Comparison of ENCODE assay signal across 9 mouse cellular contexts in the genomic region with DNA sequence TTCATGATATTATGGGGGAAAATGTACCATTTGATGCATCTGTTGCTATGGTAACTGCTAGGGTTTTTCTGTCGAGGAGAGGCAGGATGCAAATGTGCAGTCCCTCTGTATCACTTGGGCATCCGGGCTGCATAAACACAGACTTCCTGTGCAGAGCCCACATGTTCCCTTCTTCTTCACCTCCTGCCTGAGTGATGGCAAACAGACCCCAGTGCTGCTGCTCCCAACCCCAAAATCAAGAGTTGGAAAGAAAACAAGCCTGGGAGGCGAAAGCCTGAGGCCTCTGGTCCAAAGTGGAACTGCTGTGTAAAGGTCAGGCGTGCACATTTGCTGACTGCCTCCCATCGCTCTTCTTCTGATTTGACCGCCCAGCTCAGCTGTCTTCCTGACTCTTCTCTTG.
DNase-seq lines count a peak whose midpoint lies in the region; ATAC-seq and TF ChIP-seq lines count a peak whose summit lies in the region.
"Had no signal": no experiment of that assay in that cellular context is flagged by ENCODE, and none has a peak within 500 bp of the region (broad histone marks: within the 10 kb centered on the region; RNA-seq: fewer than 3 reads in every experiment).

No protein-coding gene starts in this region.

- no peaks in the 10 kb centered on the region for H3K9me3 ChIP-seq in hindbrain, embryonic 10.5 days
- H3K9me3 ChIP-seq in hindbrain, embryonic 11.5 days (ENCODE audit: control insufficient read depth, low read length), result no peaks in the 10 kb centered on the region
- no peaks in the 10 kb centered on the region for H3K9me3 ChIP-seq in midbrain, embryonic 13.5 days
- no peaks in the 10 kb centered on the region for H3K9me3 ChIP-seq in midbrain, embryonic 10.5 days (replicated peaks)
- no peaks in the 10 kb centered on the region for H3K9me3 ChIP-seq in embryonic facial prominence, embryonic 11.5 days (replicated peaks; ENCODE audit: control insufficient read depth, low read length)
- no peaks in the 10 kb centered on the region for H3K9me3 ChIP-seq in midbrain, postnatal 0 days (ENCODE audit: low read length)

- H3K36me3 ChIP-seq in hindbrain, embryonic 10.5 days, result peaks cover 8% of the 10 kb centered on the region
- no peaks in the 10 kb centered on the region for H3K36me3 ChIP-seq in hindbrain, embryonic 11.5 days (ENCODE audit: control insufficient read depth, insufficient read depth, low read length)
- H3K36me3 ChIP-seq in midbrain, embryonic 13.5 days, result peaks cover 2% of the 10 kb centered on the region; the same call in 1 of the 2 replicates
- H3K36me3 ChIP-seq in midbrain, embryonic 10.5 days, result peaks cover 4% of the 10 kb centered on the region
- H3K36me3 ChIP-seq in embryonic facial prominence, embryonic 11.5 days (replicated peaks; ENCODE audit: control insufficient read depth, insufficient read depth, low read depth, low read length), result no peaks in the 10 kb centered on the region
- H3K36me3 ChIP-seq in midbrain, postnatal 0 days (ENCODE audit: insufficient read depth, low read length), result no peaks in the 10 kb centered on the region

- no peak for TF ChIP-seq POLR2A in lung, adult 2 months (IDR thresholded peaks at IDR 0.05; ENCODE audit: borderline replicate concordance, extremely low read depth, low read depth, low read length)

- no peak for TF ChIP-seq CTCF in midbrain, postnatal 0 days (IDR thresholded peaks at IDR 0.05)
- no peak for TF ChIP-seq CTCF in lung, adult 2 months (IDR thresholded peaks at IDR 0.05; ENCODE audit: insufficient read depth, low read length)

- H3K27ac ChIP-seq in hindbrain, embryonic 10.5 days, result no peak overlapping the region
- H3K27ac ChIP-seq in hindbrain, embryonic 11.5 days (ENCODE audit: low read depth, low read length), result no peak overlapping the region
- no peak overlapping the region for H3K27ac ChIP-seq in midbrain, embryonic 13.5 days
- no peak overlapping the region for H3K27ac ChIP-seq in midbrain, embryonic 10.5 days (replicated peaks)
- H3K27ac ChIP-seq in embryonic facial prominence, embryonic 11.5 days (replicated peaks; ENCODE audit: low read depth, low read length), result no peak overlapping the region
- H3K27ac ChIP-seq in midbrain, postnatal 0 days (ENCODE audit: low read depth, low read length), result peak overlapping the region; percentile 33

- no peak overlapping the region for H3K9ac ChIP-seq in hindbrain, embryonic 11.5 days (ENCODE audit: low read depth, low read length)
- H3K9ac ChIP-seq in midbrain, embryonic 13.5 days (replicated peaks), result no peak overlapping the region
- no peak overlapping the region for H3K9ac ChIP-seq in embryonic facial prominence, embryonic 11.5 days (replicated peaks; ENCODE audit: low read length)
- H3K9ac ChIP-seq in midbrain, postnatal 0 days (replicated peaks; ENCODE audit: low read length, poor library complexity, severe bottlenecking), result no peak overlapping the region

- no peaks in the 10 kb centered on the region for H3K27me3 ChIP-seq in hindbrain, embryonic 10.5 days (ENCODE audit: insufficient read depth, poor library complexity, severe bottlenecking)
- H3K27me3 ChIP-seq in hindbrain, embryonic 11.5 days (ENCODE audit: control insufficient read depth, insufficient read depth, low read length), result no peaks in the 10 kb centered on the region
- no peaks in the 10 kb centered on the region for H3K27me3 ChIP-seq in midbrain, embryonic 13.5 days
- no peaks in the 10 kb centered on the region for H3K27me3 ChIP-seq in midbrain, embryonic 10.5 days (ENCODE audit: low read depth, poor library complexity, severe bottlenecking)
- H3K27me3 ChIP-seq in embryonic facial prominence, embryonic 11.5 days (ENCODE audit: control insufficient read depth, insufficient read depth, low read length), result no peaks in the 10 kb centered on the region
- H3K27me3 ChIP-seq in midbrain, postnatal 0 days (ENCODE audit: insufficient read depth, low read length), result no peaks in the 10 kb centered on the region

- H3K4me1 ChIP-seq in hindbrain, embryonic 10.5 days (replicated peaks), result peaks cover 20% of the 10 kb centered on the region
- no peaks in the 10 kb centered on the region for H3K4me1 ChIP-seq in hindbrain, embryonic 11.5 days (replicated peaks; ENCODE audit: control insufficient read depth, insufficient read depth, low read length)
- peaks cover 12% of the 10 kb centered on the region for H3K4me1 ChIP-seq in midbrain, embryonic 13.5 days (replicated peaks)
- H3K4me1 ChIP-seq in midbrain, embryonic 10.5 days, result peaks cover 9% of the 10 kb centered on the region; the same call in 1 of the 2 replicates
- 0 out of 2 replicates have a peak, but pooled peaks cover 2% of the 10 kb centered on the region for H3K4me1 ChIP-seq in embryonic facial prominence, embryonic 11.5 days (ENCODE audit: control insufficient read depth, insufficient read depth, low read length)
- H3K4me1 ChIP-seq in midbrain, postnatal 0 days (ENCODE audit: insufficient read depth, low read length), result peaks cover 9% of the 10 kb centered on the region; the same call in 1 of the 2 replicates
- H3K4me1 ChIP-seq in lung, adult 2 months (ENCODE audit: control insufficient read depth, insufficient read depth, low read length), result no peaks in the 10 kb centered on the region

- WGBS in hindbrain, embryonic 10.5 days, result 52% methylated on average over 6 of the region's 6 CpGs
- 58% methylated on average over 6 of the region's 6 CpGs for WGBS in hindbrain, embryonic 11.5 days
- 65% methylated on average over 6 of the region's 6 CpGs for WGBS in midbrain, embryonic 13.5 days
- WGBS in midbrain, embryonic 10.5 days, result 72% methylated on average over 6 of the region's 6 CpGs
- 59% methylated on average over 6 of the region's 6 CpGs for WGBS in embryonic facial prominence, embryonic 11.5 days
- WGBS in midbrain, postnatal 0 days, result 50% methylated on average over 6 of the region's 6 CpGs
- WGBS in lung, adult 2 months, result 60% methylated on average over 6 of the region's 6 CpGs

- no peak overlapping the region for H3K4me3 ChIP-seq in hindbrain, embryonic 10.5 days
- H3K4me3 ChIP-seq in hindbrain, embryonic 11.5 days (ENCODE audit: low read depth, low read length), result no peak overlapping the region
- no peak overlapping the region for H3K4me3 ChIP-seq in midbrain, embryonic 13.5 days (replicated peaks)
- no peak overlapping the region for H3K4me3 ChIP-seq in midbrain, embryonic 10.5 days
- no peak overlapping the region for H3K4me3 ChIP-seq in embryonic facial prominence, embryonic 11.5 days (ENCODE audit: low read depth, low read length)
- H3K4me3 ChIP-seq in midbrain, postnatal 0 days (ENCODE audit: low read depth, low read length), result no peak overlapping the region
- no peak overlapping the region for H3K4me3 ChIP-seq in lung, adult 2 months (replicated peaks; ENCODE audit: extremely low read depth, low read depth, low read length)

- peak; percentile 25 for DNase-seq in hindbrain, embryonic 10.5 days (ENCODE audit: low spot score)
- DNase-seq in hindbrain, embryonic 11.5 days (ENCODE audit: low spot score), result no peak
- DNase-seq in midbrain, embryonic 10.5 days (ENCODE audit: low spot score), result no peak
- DNase-seq in embryonic facial prominence, embryonic 11.5 days (ENCODE audit: low spot score), result peak; percentile 18
- DNase-seq in midbrain, postnatal 0 days (ENCODE audit: low spot score), result no peak
- DNase-seq in lung, adult 2 months, result no peak
- no peak for DNase-seq in gastrocnemius, postnatal 10 days
- DNase-seq: cerebellum, adult 2 months had no signal

- H3K4me2 ChIP-seq in hindbrain, embryonic 11.5 days (replicated peaks; ENCODE audit: low read depth, low read length), result no peak overlapping the region
- no peak overlapping the region for H3K4me2 ChIP-seq in midbrain, embryonic 13.5 days (replicated peaks)
- H3K4me2 ChIP-seq in embryonic facial prominence, embryonic 11.5 days (ENCODE audit: low read depth, low read length), result no peak overlapping the region
- no peak overlapping the region for H3K4me2 ChIP-seq in midbrain, postnatal 0 days (ENCODE audit: low read depth, low read length, poor library complexity, severe bottlenecking)

- ATAC-seq in hindbrain, embryonic 11.5 days (ENCODE audit: low FRiP score), result no peak
- peak; percentile 66; the same call in 1 of the 2 replicates for ATAC-seq in midbrain, embryonic 13.5 days
- ATAC-seq in embryonic facial prominence, embryonic 11.5 days (replicated peaks; ENCODE audit: insufficient number of reproducible peaks, low FRiP score, low TSS enrichment, low read depth), result no peak
- ATAC-seq in midbrain, postnatal 0 days (ENCODE audit: low FRiP score), result peak; percentile 65

Comparison
In these comparisons a context has a peak if more than half of its experiments do, and no peak if none do; other contexts are left out.
1. DNase-seq: peak in hindbrain, embryonic 10.5 days (single experiment) and embryonic facial prominence, embryonic 11.5 days (single experiment); none in hindbrain, embryonic 11.5 days (single experiment), midbrain, embryonic 10.5 days (single experiment), midbrain, postnatal 0 days (single experiment), lung, adult 2 months (single experiment) and gastrocnemius, postnatal 10 days (single experiment).
2. ATAC-seq: peak in midbrain, embryonic 13.5 days (single experiment) and midbrain, postnatal 0 days (single experiment); none in hindbrain, embryonic 11.5 days (single experiment) and embryonic facial prominence, embryonic 11.5 days (single experiment).